Comparison of ENCODE assay signal across 27 mouse cellular contexts in the genomic region with DNA sequence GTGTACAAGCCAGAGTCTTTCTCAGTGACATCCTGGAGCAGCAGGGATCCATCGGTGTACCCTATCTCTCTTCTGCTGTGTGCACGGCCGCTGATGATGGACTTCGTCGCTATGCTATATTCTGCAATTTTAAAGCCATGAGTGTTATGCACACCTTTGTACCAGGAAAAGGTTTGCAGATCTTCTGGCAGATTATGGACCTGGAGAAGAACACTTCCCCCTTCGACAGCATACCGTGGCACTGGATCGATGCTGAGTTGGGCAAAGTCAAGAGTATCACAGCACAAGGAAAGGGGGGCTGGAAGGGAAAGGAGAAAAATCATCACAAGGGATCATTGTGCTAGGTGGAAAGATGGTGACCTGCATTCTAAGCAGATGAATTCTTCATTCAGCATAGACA. TPM values are rescaled to one million over a fixed set of nuclear protein-coding genes. Genes with fewer than 3 reads are reported as not detected.
DNase-seq lines count a peak whose midpoint lies in the region; ATAC-seq and TF ChIP-seq lines count a peak whose summit lies in the region.
"Had no signal": no experiment of that assay in that cellular context is flagged by ENCODE, and none has a peak within 500 bp of the region (broad histone marks: within the 10 kb centered on the region; RNA-seq: fewer than 3 reads in every experiment).

No protein-coding gene starts in this region.

- H3K4me3 ChIP-seq in intestine, embryonic 15.5 days (replicated peaks), result no peak overlapping the region
- H3K4me3 ChIP-seq in intestine, embryonic 16.5 days (ENCODE audit: low read length), result no peak overlapping the region
- H3K4me3 ChIP-seq in intestine, postnatal 0 days (ENCODE audit: low read depth, low read length), result no peak overlapping the region
- no peak overlapping the region for H3K4me3 ChIP-seq in cerebellum, adult 2 months (replicated peaks; ENCODE audit: insufficient read depth, low read depth, low read length)

- no peak overlapping the region for H3K9ac ChIP-seq in intestine, embryonic 15.5 days
- no peak overlapping the region for H3K9ac ChIP-seq in intestine, embryonic 16.5 days (ENCODE audit: low read depth, low read length)
- no peak overlapping the region for H3K9ac ChIP-seq in intestine, postnatal 0 days (ENCODE audit: low read depth, low read length)

- no peaks in the 10 kb centered on the region for H3K9me3 ChIP-seq in intestine, embryonic 15.5 days
- no peaks in the 10 kb centered on the region for H3K9me3 ChIP-seq in intestine, embryonic 16.5 days (ENCODE audit: control insufficient read depth, low read length)
- H3K9me3 ChIP-seq in intestine, postnatal 0 days (ENCODE audit: control insufficient read depth), result no peaks in the 10 kb centered on the region
- H3K9me3 ChIP-seq: G1E had no signal

- no peaks in the 10 kb centered on the region for H3K27me3 ChIP-seq in intestine, embryonic 15.5 days (replicated peaks)
- no peaks in the 10 kb centered on the region for H3K27me3 ChIP-seq in intestine, embryonic 16.5 days (replicated peaks; ENCODE audit: control insufficient read depth, insufficient read depth, low read length)
- no peaks in the 10 kb centered on the region for H3K27me3 ChIP-seq in intestine, postnatal 0 days (replicated peaks; ENCODE audit: control insufficient read depth, insufficient read depth, low read length)
- H3K27me3 ChIP-seq in cerebellum, adult 2 months (ENCODE audit: control insufficient read depth, insufficient read depth, low read length), result no peaks in the 10 kb centered on the region
- H3K27me3 ChIP-seq: Patski had no signal

- WGBS in intestine, embryonic 15.5 days, result 93% methylated on average over 8 of the region's 8 CpGs
- 92% methylated on average over 8 of the region's 8 CpGs for WGBS in intestine, embryonic 16.5 days
- WGBS in intestine, postnatal 0 days, result 60% methylated on average over 8 of the region's 8 CpGs
- WGBS in cerebellum, adult 2 months, result 90% methylated on average over 8 of the region's 8 CpGs

- no peak overlapping the region for H3K4me2 ChIP-seq in intestine, embryonic 15.5 days (replicated peaks)
- H3K4me2 ChIP-seq in intestine, embryonic 16.5 days (ENCODE audit: low read depth, low read length), result no peak overlapping the region
- H3K4me2 ChIP-seq in intestine, postnatal 0 days (replicated peaks; ENCODE audit: low read depth), result no peak overlapping the region

- TF ChIP-seq CTCF in intestine, postnatal 0 days (IDR thresholded peaks at IDR 0.05; ENCODE audit: low read depth), result no peak
- TF ChIP-seq CTCF in cerebellum, adult 2 months (IDR thresholded peaks at IDR 0.05; ENCODE audit: borderline replicate concordance, insufficient read depth, low read depth, low read length), result no peak

- DNase-seq in cerebellum, adult 2 months, result no peak
- DNase-seq in adrenal gland, postnatal 4 days (ENCODE audit: low spot score in 2 of 2), result no peak
- DNase-seq: adrenal gland, adult 2 months; adrenal gland, adult 8-10 months; adrenal gland, postnatal 10 days; adrenal gland, postnatal 14 days; adrenal gland, postnatal 25 days; adrenal gland, postnatal 36 days; B cell, adult 2 months; cerebellum, adult 11 months; cerebellum, adult 11-12 months; cerebellum, adult 18-20 months; cerebellum, adult 8-10 months had no signal

- H3K36me3 ChIP-seq in intestine, embryonic 15.5 days, result no peaks in the 10 kb centered on the region
- no peaks in the 10 kb centered on the region for H3K36me3 ChIP-seq in intestine, embryonic 16.5 days (ENCODE audit: control insufficient read depth, insufficient read depth, low read length)
- H3K36me3 ChIP-seq in intestine, postnatal 0 days (ENCODE audit: control insufficient read depth, insufficient read depth), result no peaks in the 10 kb centered on the region
- H3K36me3 ChIP-seq: G1E had no signal

- H3K27ac ChIP-seq in intestine, embryonic 15.5 days, result no peak overlapping the region
- no peak overlapping the region for H3K27ac ChIP-seq in intestine, embryonic 16.5 days (ENCODE audit: low read length)
- no peak overlapping the region for H3K27ac ChIP-seq in intestine, postnatal 0 days (ENCODE audit: low read depth, low read length)
- no peak overlapping the region for H3K27ac ChIP-seq in cerebellum, adult 2 months (ENCODE audit: insufficient read depth, low read length)

- peak; percentile 13; the same call in 1 of the 2 replicates for ATAC-seq in intestine, embryonic 15.5 days
- peak; percentile 57 for ATAC-seq in intestine, embryonic 16.5 days
- ATAC-seq in intestine, postnatal 0 days, result peak; percentile 78
- ATAC-seq in erythroid progenitor cell, adult 5-6 weeks (replicated peaks; ENCODE audit: low FRiP score, poor library complexity, severe bottlenecking), result no peak
- ATAC-seq: activated CD4-positive, CD25-positive, alpha-beta regulatory T cell, adult 4 months; CD4-positive, CD25-positive, alpha-beta regulatory T cell, adult 4 months; Patski had no signal

- TF ChIP-seq POLR2A in cerebellum, adult 2 months (IDR thresholded peaks at IDR 0.05; ENCODE audit: borderline replicate concordance, insufficient read depth, low read length), result no peak

- no peaks in the 10 kb centered on the region for H3K4me1 ChIP-seq in intestine, embryonic 15.5 days (replicated peaks)
- H3K4me1 ChIP-seq in intestine, embryonic 16.5 days (ENCODE audit: control insufficient read depth, insufficient read depth, low read length), result no peaks in the 10 kb centered on the region
- H3K4me1 ChIP-seq in intestine, postnatal 0 days (replicated peaks; ENCODE audit: control insufficient read depth, insufficient read depth, low read length), result no peaks in the 10 kb centered on the region
- H3K4me1 ChIP-seq in cerebellum, adult 2 months (ENCODE audit: control insufficient read depth, insufficient read depth, low read length), result no peaks in the 10 kb centered on the region

RNA-seq across cellular contexts. Expression of a gene that starts 7.4 kb away (rescaled TPM):
- polyA plus RNA-seq in intestine, embryonic 15.5 days (2015; fragmentation: Nextera tagmentation; extraction: Ambion mirVana), result not detected in 2 replicates
- 0.04 and 0.11 TPM in 2 replicates for polyA plus RNA-seq in intestine, embryonic 16.5 days (2015; fragmentation: Nextera tagmentation; extraction: Ambion mirVana)
- polyA plus RNA-seq in intestine, postnatal 0 days (2015; fragmentation: Nextera tagmentation; extraction: Ambion mirVana), result 0.04 TPM in 1 of 2 replicates, not detected in the other
- not detected in 2 replicates for total RNA-seq in erythroid progenitor cell, adult 5-6 weeks (2015; ENCODE audit: low replicate concordance)
- not detected in 2 replicates for total RNA-seq in erythroid progenitor cell, adult 5-6 weeks (2017; ENCODE audit: low replicate concordance)
- 0.03 TPM in 1 of 2 replicates, not detected in the other for polyA plus RNA-seq in cerebellum, adult 2 months (2012; rRNA removed)
- total RNA-seq in adrenal gland, postnatal 4 days (2021), result not detected
- total RNA-seq: adrenal gland, adult 18-20 months; adrenal gland, adult 2 months; adrenal gland, adult 8-10 months; adrenal gland, postnatal 10 days; adrenal gland, postnatal 14 days; adrenal gland, postnatal 25 days; adrenal gland, postnatal 36 days; CH12.LX; ES-E14; MEL had no signal
- polyA plus RNA-seq: activated CD4-positive, CD25-positive, alpha-beta regulatory T cell, adult 4 months; adrenal gland, adult 2 months; C2C12; CD4-positive, CD25-positive, alpha-beta regulatory T cell, adult 4 months; G1E; Patski had no signal

RNA-seq across cellular contexts. Expression of a gene that starts 40.7 kb away (rescaled TPM):
- not detected in 2 replicates for polyA plus RNA-seq in intestine, embryonic 15.5 days (2015; fragmentation: Nextera tagmentation; extraction: Ambion mirVana)
- not detected in 2 replicates for polyA plus RNA-seq in intestine, embryonic 16.5 days (2015; fragmentation: Nextera tagmentation; extraction: Ambion mirVana)
- polyA plus RNA-seq in intestine, postnatal 0 days (2015; fragmentation: Nextera tagmentation; extraction: Ambion mirVana), result not detected in 2 replicates
- total RNA-seq in erythroid progenitor cell, adult 5-6 weeks (2015; ENCODE audit: low replicate concordance), result not detected in 2 replicates
- total RNA-seq in erythroid progenitor cell, adult 5-6 weeks (2017; ENCODE audit: low replicate concordance), result not detected in 2 replicates
- polyA plus RNA-seq in cerebellum, adult 2 months (2012; rRNA removed), result not detected in 2 replicates
- total RNA-seq in adrenal gland, postnatal 4 days (2021), result not detected
- total RNA-seq: adrenal gland, adult 18-20 months; adrenal gland, adult 2 months; adrenal gland, adult 8-10 months; adrenal gland, postnatal 10 days; adrenal gland, postnatal 14 days; adrenal gland, postnatal 25 days; adrenal gland, postnatal 36 days; CH12.LX; ES-E14; G1E; MEL had no signal
- polyA plus RNA-seq: activated CD4-positive, CD25-positive, alpha-beta regulatory T cell, adult 4 months; adrenal gland, adult 2 months; brain, embryonic 14.5 days; C2C12; CD4-positive, CD25-positive, alpha-beta regulatory T cell, adult 4 months; G1E; Patski had no signal

RNA-seq across cellular contexts. Expression of a gene that starts 42.4 kb away (rescaled TPM):
- not detected in 2 replicates for polyA plus RNA-seq in intestine, embryonic 15.5 days (2015; fragmentation: Nextera tagmentation; extraction: Ambion mirVana)
- polyA plus RNA-seq in intestine, embryonic 16.5 days (2015; fragmentation: Nextera tagmentation; extraction: Ambion mirVana), result not detected in 2 replicates
- not detected in 2 replicates for polyA plus RNA-seq in intestine, postnatal 0 days (2015; fragmentation: Nextera tagmentation; extraction: Ambion mirVana)
- total RNA-seq in erythroid progenitor cell, adult 5-6 weeks (2015; ENCODE audit: low replicate concordance), result not detected in 2 replicates
- total RNA-seq in erythroid progenitor cell, adult 5-6 weeks (2017; ENCODE audit: low replicate concordance), result not detected in 2 replicates
- 0.05 TPM in 1 of 2 replicates, not detected in the other for polyA plus RNA-seq in cerebellum, adult 2 months (2012; rRNA removed)
- not detected for total RNA-seq in adrenal gland, postnatal 4 days (2021)
- total RNA-seq: adrenal gland, adult 18-20 months; adrenal gland, adult 2 months; adrenal gland, adult 8-10 months; adrenal gland, postnatal 10 days; adrenal gland, postnatal 14 days; adrenal gland, postnatal 25 days; adrenal gland, postnatal 36 days; CH12.LX; ES-E14; MEL had no signal
- polyA plus RNA-seq: activated CD4-positive, CD25-positive, alpha-beta regulatory T cell, adult 4 months; adrenal gland, adult 2 months; C2C12; CD4-positive, CD25-positive, alpha-beta regulatory T cell, adult 4 months; G1E; Patski had no signal
